Mouse (Mus musculus) myocyte (in vitro differentiated cells): ENCODE data around the gene Chd1l.

Source experiments
- CEBPB ChIP-seq: IDR thresholded peaks from 2 replicates; pipeline ENCODE4 v1.6.1; 2011; ENCODE audit warnings: mild to moderate bottlenecking, moderate library complexity; ENCODE audit not compliant: poor library complexity, insufficient read depth, severe bottlenecking
- E2F4 ChIP-seq: IDR thresholded peaks from one replicate; pipeline ENCODE4 v1.6.1; 2011; ENCODE audit warnings: mild to moderate bottlenecking, control low read depth, moderate library complexity; ENCODE audit not compliant: insufficient read depth
- MAX ChIP-seq: IDR thresholded peaks from one replicate; pipeline ENCODE4 v1.6.1; 2011; ENCODE audit warnings: low read depth, mild to moderate bottlenecking, control low read depth
- MYOD1 ChIP-seq, 3 experiments: IDR thresholded peaks; one replicate each; pipeline ENCODE4 v1.6.1; 2011; ENCODE audit warnings: control low read depth in 2 of 3, low read depth in 2 of 3, mild to moderate bottlenecking in 2 of 3, moderate library complexity in 1 of 3; ENCODE audit not compliant: insufficient read length in 2 of 3, control insufficient read depth in 1 of 3
- MYOG ChIP-seq, 3 experiments: IDR thresholded peaks; one replicate each; pipeline ENCODE4 v1.6.1; 2011; ENCODE audit warnings: control low read depth in 2 of 3, low read depth in 2 of 3, mild to moderate bottlenecking in 2 of 3; ENCODE audit not compliant: insufficient read length in 2 of 3, control insufficient read depth in 1 of 3, insufficient read depth in 1 of 3
- POLR2A ChIP-seq: IDR thresholded peaks from one replicate; pipeline ENCODE4 v1.6.1; 2011; ENCODE audit warnings: low read depth, mild to moderate bottlenecking, control low read depth, moderate library complexity; ENCODE audit not compliant: insufficient read length
- POLR2AphosphoS2 ChIP-seq: IDR thresholded peaks from one replicate; pipeline ENCODE4 v1.6.1; 2011; ENCODE audit warnings: low read depth, control low read depth; ENCODE audit not compliant: insufficient read length
- REST ChIP-seq: IDR thresholded peaks from one replicate; pipeline ENCODE4 v1.6.1; 2011; ENCODE audit warnings: mild to moderate bottlenecking, control low read depth, moderate library complexity; ENCODE audit not compliant: insufficient read depth, insufficient read length
- TCF12 ChIP-seq: IDR thresholded peaks from one replicate; pipeline ENCODE4 v1.6.1; 2011; ENCODE audit warnings: mild to moderate bottlenecking, control low read depth; ENCODE audit not compliant: poor library complexity, insufficient read depth, severe bottlenecking
- TCF3 ChIP-seq: IDR thresholded peaks from one replicate; pipeline ENCODE4 v1.6.1; 2011; ENCODE audit warnings: low read depth, control low read depth; ENCODE audit not compliant: insufficient read length
- USF1 ChIP-seq: IDR thresholded peaks from one replicate; pipeline ENCODE4 v1.6.1; 2011; ENCODE audit warnings: low read depth, mild to moderate bottlenecking, control low read depth, moderate library complexity

- TF ChIP-seq USF1 (no peak), POLR2A (no peak), MYOG (IDR thresholded peaks at IDR 0.05; ENCODE audit: control insufficient read depth in 1 of 3, insufficient read depth in 1 of 3, insufficient read length in 2 of 3, low read depth in 2 of 3) (no peak), E2F4 (no peak), TCF12 (no peak), MAX (no peak), MYOD1 (IDR thresholded peaks at IDR 0.05; ENCODE audit: control insufficient read depth in 1 of 3, insufficient read length in 2 of 3, low read depth in 2 of 3) (no peak), CEBPB (no peak), REST (no peak), POLR2AphosphoS2 (no peak), TCF3 (no peak)
Measured at GRCm38 (mm10) chr3:97615933-97616332, 5.9 kb upstream of the Chd1l start.
